ENCODE assay signal across 15 mouse cellular contexts in the genomic region with DNA sequence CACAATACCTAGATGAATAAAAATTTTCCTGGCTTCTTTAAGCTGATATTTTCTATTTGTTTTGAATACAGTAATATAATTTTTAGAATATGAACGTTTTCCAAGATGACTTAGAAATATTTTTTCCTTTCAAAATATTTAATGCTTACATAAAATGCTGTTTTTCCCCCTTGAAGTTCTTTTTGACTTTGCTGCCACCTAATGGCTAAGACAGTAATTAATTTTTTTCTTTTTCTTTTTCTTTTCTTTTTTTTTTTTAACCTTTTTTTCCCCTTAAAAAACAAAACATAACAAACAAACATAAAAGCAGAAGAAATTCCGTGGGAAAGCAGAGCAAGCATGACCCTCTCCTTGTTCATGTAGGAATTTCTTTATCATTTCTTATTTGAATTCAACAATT.
DNase-seq lines count a peak whose midpoint lies in the region; ATAC-seq and TF ChIP-seq lines count a peak whose summit lies in the region.
"Had no signal": no experiment of that assay in that cellular context is flagged by ENCODE, and none has a peak within 500 bp of the region (broad histone marks: within the 10 kb centered on the region; RNA-seq: fewer than 3 reads in every experiment).

No protein-coding gene starts in this region.

- H3K9me3 ChIP-seq in forebrain, postnatal 0 days (ENCODE audit: low read length) = no peaks in the 10 kb centered on the region
- no peaks in the 10 kb centered on the region for H3K9me3 ChIP-seq in forebrain, embryonic 16.5 days (ENCODE audit: control insufficient read depth, low read length)
- H3K9me3 ChIP-seq in liver, postnatal 0 days (ENCODE audit: low read length) = no peaks in the 10 kb centered on the region
- no peaks in the 10 kb centered on the region for H3K9me3 ChIP-seq in ES-E14 (ENCODE audit: control insufficient read depth, insufficient read depth, low read depth, low read length)
- H3K9me3 ChIP-seq: stomach, embryonic 15.5 days had no signal

- H3K27me3 ChIP-seq in forebrain, postnatal 0 days (ENCODE audit: insufficient read depth, low read length) = no peaks in the 10 kb centered on the region
- no peaks in the 10 kb centered on the region for H3K27me3 ChIP-seq in forebrain, embryonic 16.5 days (replicated peaks; ENCODE audit: control insufficient read depth, insufficient read depth, low read length)
- H3K27me3 ChIP-seq in liver, postnatal 0 days (ENCODE audit: insufficient read depth, low read length) = no peaks in the 10 kb centered on the region
- H3K27me3 ChIP-seq: stomach, embryonic 15.5 days had no signal

- H3K27ac ChIP-seq in forebrain, postnatal 0 days (ENCODE audit: low read depth, low read length) = no peak overlapping the region
- no peak overlapping the region for H3K27ac ChIP-seq in forebrain, embryonic 16.5 days (ENCODE audit: low read length)
- H3K27ac ChIP-seq in liver, postnatal 0 days (ENCODE audit: low read depth) = no peak overlapping the region
- no peak overlapping the region for H3K27ac ChIP-seq in ES-E14 (ENCODE audit: insufficient read depth, low read depth, low read length, poor library complexity, severe bottlenecking)
- H3K27ac ChIP-seq: liver, embryonic 14.5 days; stomach, embryonic 15.5 days had no signal

- peak; percentile 34 for DNase-seq in forebrain, postnatal 0 days
- no peak for DNase-seq in liver, postnatal 0 days
- DNase-seq in liver = no peak
- no peak for DNase-seq in ES-E14 (ENCODE audit: low read depth, low spot score)
- peak; percentile 33 for DNase-seq in induced T-regulatory cell, adult 2 months (ENCODE audit: low read depth)
- no peak for DNase-seq in thymus, adult 18-20 months
- DNase-seq in urinary bladder, postnatal 25 days (ENCODE audit: low spot score) = no peak
- DNase-seq: heart, adult 11 months; heart, postnatal 14 days; kidney, adult 2 months; right cerebral cortex, postnatal 25 days had no signal

- no peak for ATAC-seq in forebrain, postnatal 0 days
- ATAC-seq in forebrain, embryonic 16.5 days = no peak
- no peak for ATAC-seq in liver, postnatal 0 days
- ATAC-seq: activated CD4-positive, CD25-positive, alpha-beta regulatory T cell, adult 4 months had no signal

- WGBS in forebrain, postnatal 0 days = 2% methylated on average over 2 of the region's 2 CpGs
- 0% methylated on average over 2 of the region's 2 CpGs for WGBS in forebrain, embryonic 16.5 days
- WGBS in liver, postnatal 0 days (ENCODE audit: insufficient replicate concordance) = 3% methylated on average over 2 of the region's 2 CpGs

- TF ChIP-seq CTCF in forebrain, postnatal 0 days (IDR thresholded peaks at IDR 0.05; ENCODE audit: low read depth) = peak; percentile 48
- peak; percentile 29 for TF ChIP-seq CTCF in liver, postnatal 0 days (IDR thresholded peaks at IDR 0.05; ENCODE audit: low read depth)

- H3K9ac ChIP-seq in forebrain, postnatal 0 days = no peak overlapping the region
- no peak overlapping the region for H3K9ac ChIP-seq in forebrain, embryonic 16.5 days (replicated peaks; ENCODE audit: low read depth, low read length)
- H3K9ac ChIP-seq in liver, postnatal 0 days (replicated peaks) = no peak overlapping the region
- H3K9ac ChIP-seq in ES-E14 (ENCODE audit: insufficient read depth, low read depth, low read length, poor library complexity, severe bottlenecking) = no peak overlapping the region
- H3K9ac ChIP-seq: liver, embryonic 14.5 days; stomach, embryonic 15.5 days had no signal

- no peak overlapping the region for H3K4me2 ChIP-seq in forebrain, postnatal 0 days (ENCODE audit: low read depth)
- H3K4me2 ChIP-seq in forebrain, embryonic 16.5 days (ENCODE audit: low read length) = no peak overlapping the region
- no peak overlapping the region for H3K4me2 ChIP-seq in liver, postnatal 0 days (ENCODE audit: low read depth, low read length)
- H3K4me2 ChIP-seq: stomach, embryonic 15.5 days had no signal

- no peaks in the 10 kb centered on the region for H3K36me3 ChIP-seq in forebrain, postnatal 0 days (ENCODE audit: insufficient read depth)
- H3K36me3 ChIP-seq in forebrain, embryonic 16.5 days (ENCODE audit: control insufficient read depth, insufficient read depth) = no peaks in the 10 kb centered on the region
- H3K36me3 ChIP-seq in liver, postnatal 0 days (replicated peaks; ENCODE audit: insufficient read depth, low read length) = no peaks in the 10 kb centered on the region
- H3K36me3 ChIP-seq in ES-E14 (ENCODE audit: control insufficient read depth, insufficient read depth, low read length, poor library complexity, severe bottlenecking) = no peaks in the 10 kb centered on the region
- H3K36me3 ChIP-seq: stomach, embryonic 15.5 days had no signal

- H3K4me3 ChIP-seq in forebrain, postnatal 0 days (ENCODE audit: low read depth, low read length) = no peak overlapping the region
- H3K4me3 ChIP-seq in forebrain, embryonic 16.5 days (replicated peaks; ENCODE audit: low read length) = no peak overlapping the region
- H3K4me3 ChIP-seq in liver, postnatal 0 days (ENCODE audit: low read depth, low read length) = no peak overlapping the region
- H3K4me3 ChIP-seq in ES-E14 (ENCODE audit: insufficient read depth in 1 of 2, low read depth in 1 of 2, low read length in 2 of 2, poor library complexity in 1 of 2, severe bottlenecking in 1 of 2) = no peak overlapping the region
- H3K4me3 ChIP-seq: stomach, embryonic 15.5 days had no signal

- in situ Hi-C loops in ES-E14 (cut with MboI; ENCODE audit: low sequenced_read_pairs in 2 of 2, unreplicated experiment in 2 of 2) = no loop called here

- H3K4me1 ChIP-seq in forebrain, postnatal 0 days (ENCODE audit: insufficient read depth) = no peaks in the 10 kb centered on the region
- no peaks in the 10 kb centered on the region for H3K4me1 ChIP-seq in forebrain, embryonic 16.5 days (replicated peaks; ENCODE audit: control insufficient read depth, insufficient read depth, low read length)
- no peaks in the 10 kb centered on the region for H3K4me1 ChIP-seq in liver, postnatal 0 days (ENCODE audit: insufficient read depth)
- no peaks in the 10 kb centered on the region for H3K4me1 ChIP-seq in ES-E14 (ENCODE audit: control insufficient read depth in 2 of 2, insufficient read depth in 2 of 2, low read length in 2 of 2, poor library complexity in 1 of 2)
- H3K4me1 ChIP-seq: stomach, embryonic 15.5 days had no signal

- TF ChIP-seq EP300 in liver, postnatal 0 days (IDR thresholded peaks at IDR 0.05; ENCODE audit: low read depth) = no peak

TF ChIP-seq in ES-E14, 5 proteins besides CTCF, POLR2A, EP300 and RAD21:
- TF ChIP-seq ZNF384 (IDR thresholded peaks at IDR 0.05; ENCODE audit: low read depth, low read length) (peak; percentile 84), CHD2 (IDR thresholded peaks at IDR 0.05; ENCODE audit: low read depth, low read length) (no peak)
TF ChIP-seq in ES-E14: peak in this region for 1.

Comparison
In these comparisons a context has a peak if more than half of its experiments do, and no peak if none do; other contexts are left out.
1. DNase-seq: peak in forebrain, postnatal 0 days (single experiment) and induced T-regulatory cell, adult 2 months (single experiment); none in liver, postnatal 0 days (single experiment), liver (single experiment), ES-E14 (single experiment), thymus, adult 18-20 months (0 of 2) and urinary bladder, postnatal 25 days (single experiment).